Mouse (Mus musculus) embryonic facial prominence, embryonic 10.5 days (tissue): ENCODE data around the gene Hsdl1. TPM values are rescaled to one million over a fixed set of nuclear protein-coding genes. Genes with fewer than 3 reads are reported as not detected.

Source experiments
- DNase-seq: peaks from one replicate; pipeline ENCODE4 v3.0.0-alpha.2; 2017; ENCODE audit warnings: low spot score
- H3K27ac ChIP-seq: fragments of 300-500 bp; sonication (generic); replicated peaks from 2 replicates; pipeline ENCODE4 v1.5.1; 2016; ENCODE audit warnings: mild to moderate bottlenecking
- H3K27me3 ChIP-seq: fragments of 300-500 bp; sonication (generic); replicated peaks from 2 replicates; pipeline ENCODE4 v1.6.1; 2016; ENCODE audit warnings: low read depth, mild to moderate bottlenecking; ENCODE audit not compliant: poor library complexity, severe bottlenecking
- H3K36me3 ChIP-seq: fragments of 300-500 bp; sonication (generic); replicated peaks from 2 replicates; pipeline ENCODE4 v1.6.1; 2016; ENCODE audit warnings: mild to moderate bottlenecking, moderate library complexity
- H3K4me1 ChIP-seq: fragments of 300-500 bp; sonication (generic); 2 replicates; pipeline ENCODE4 v1.6.1; 2016
- H3K4me3 ChIP-seq: fragments of 300-500 bp; sonication (generic); 2 replicates; pipeline ENCODE4 v1.5.1; 2016; ENCODE audit warnings: mild to moderate bottlenecking, moderate library complexity
- H3K9me3 ChIP-seq: fragments of 300-500 bp; sonication (generic); 2 replicates; pipeline ENCODE4 v1.6.1; 2016; ENCODE audit warnings: mild to moderate bottlenecking
- WGBS: fragments of 180-500 bp; shearing (Covaris S2); methylation state at CpG from one replicate; pipeline ENCODE4 v1.1.7; 2016; 5-methylcytosine and 5-hydroxymethylcytosine counted together
- polyA plus RNA-seq: library from polyadenylated mRNA; unstranded; fragments of >200 nt; fragmentation: Nextera tagmentation; extraction: Ambion mirVana; gene quantifications from 2 replicates; pipeline ENCODE4 v1.2.1, GENCODE M21; 2016

The Hsdl1 gene
- polyA plus RNA-seq, 1 experiment from 2014 or later = 42.0 TPM

DNA sequence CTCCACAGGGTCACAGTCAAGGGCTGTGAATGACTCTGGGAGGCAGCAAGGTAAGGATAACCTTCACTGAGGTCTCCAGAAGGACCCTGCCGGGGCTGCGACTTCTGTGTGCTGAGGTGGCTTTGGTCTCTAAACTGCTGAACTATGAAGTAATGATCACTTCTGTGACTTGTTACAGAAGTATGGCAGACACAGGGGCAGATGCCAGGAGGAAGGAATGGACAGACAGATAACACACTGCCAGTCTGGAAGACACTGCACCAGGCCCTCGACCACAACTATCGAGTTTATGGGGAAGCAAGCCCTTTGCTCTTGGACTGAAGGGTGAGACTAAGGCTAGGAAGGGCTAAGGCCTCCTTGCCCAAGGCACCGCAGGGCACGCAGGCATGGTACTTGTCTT lies 3.8 kb downstream of the Hsdl1 start:
- no peak overlapping the region for H3K4me3 ChIP-seq
- H3K4me1 ChIP-seq = peaks cover 35% of the 10 kb centered on the region
- no peaks in the 10 kb centered on the region for H3K9me3 ChIP-seq
- no peak for DNase-seq
- no peak overlapping the region for H3K27ac ChIP-seq
- peaks cover 34% of the 10 kb centered on the region for H3K27me3 ChIP-seq
- WGBS = 88% methylated on average over 6 of the region's 6 CpGs
- H3K36me3 ChIP-seq = peaks cover 17% of the 10 kb centered on the region

DNA sequence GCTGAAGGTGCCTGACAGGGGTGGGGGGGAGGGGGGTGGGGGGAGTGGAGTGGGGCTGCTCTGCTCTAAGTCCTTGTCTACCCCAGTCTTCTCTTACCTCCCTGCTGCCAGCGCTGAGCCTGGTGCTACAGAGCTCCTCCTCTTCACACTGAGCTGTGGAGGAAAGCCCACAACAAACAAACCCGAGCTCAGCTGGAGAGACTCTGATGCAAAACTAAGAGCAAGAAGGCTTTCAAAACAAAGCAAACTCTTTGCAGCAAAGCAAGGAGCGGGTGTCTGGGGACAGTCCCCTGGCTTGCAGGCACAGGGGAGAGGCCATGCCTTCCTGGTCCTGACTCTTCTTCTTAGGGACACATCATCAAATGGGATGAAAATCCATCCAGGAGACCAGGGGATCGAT lies 5.1 kb downstream of the Hsdl1 start:
- H3K27ac ChIP-seq = no peak overlapping the region
- 30% methylated on average over 4 of the region's 4 CpGs for WGBS
- DNase-seq = no peak
- H3K36me3 ChIP-seq = peaks cover 30% of the 10 kb centered on the region
- H3K9me3 ChIP-seq = no peaks in the 10 kb centered on the region
- peaks cover 26% of the 10 kb centered on the region for H3K27me3 ChIP-seq
- no peak overlapping the region for H3K4me3 ChIP-seq
- peaks cover 28% of the 10 kb centered on the region for H3K4me1 ChIP-seq

DNA sequence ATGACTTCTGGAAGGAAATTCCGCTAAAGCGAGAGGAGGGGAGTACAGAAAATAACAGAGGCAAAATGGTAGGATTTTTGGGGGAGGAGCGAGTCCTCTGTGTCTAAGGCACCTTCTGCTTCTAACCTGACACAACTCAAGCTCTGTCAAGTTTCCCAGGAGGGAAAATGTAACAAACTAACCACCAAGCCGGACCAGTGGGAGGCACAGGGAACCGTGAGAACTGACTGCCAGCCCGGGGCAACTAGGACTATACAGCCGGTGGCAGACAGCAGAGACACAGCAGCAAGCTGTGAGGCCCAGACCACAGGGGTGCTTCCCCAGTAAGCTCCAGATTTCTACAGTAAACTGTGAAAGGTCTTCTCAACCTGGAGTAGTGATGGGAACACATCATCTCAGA lies 6.0 kb downstream of the Hsdl1 start:
- Histone ChIP-seq H3K9me3 (no peaks in the 10 kb centered on the region), H3K27me3 (peaks cover 18% of the 10 kb centered on the region), H3K4me1 (peaks cover 19% of the 10 kb centered on the region), H3K27ac (no peak overlapping the region), H3K36me3 (peaks cover 39% of the 10 kb centered on the region), H3K4me3 (no peak overlapping the region)
- 60% methylated on average over 7 of the region's 7 CpGs for WGBS
- no peak for DNase-seq

DNA sequence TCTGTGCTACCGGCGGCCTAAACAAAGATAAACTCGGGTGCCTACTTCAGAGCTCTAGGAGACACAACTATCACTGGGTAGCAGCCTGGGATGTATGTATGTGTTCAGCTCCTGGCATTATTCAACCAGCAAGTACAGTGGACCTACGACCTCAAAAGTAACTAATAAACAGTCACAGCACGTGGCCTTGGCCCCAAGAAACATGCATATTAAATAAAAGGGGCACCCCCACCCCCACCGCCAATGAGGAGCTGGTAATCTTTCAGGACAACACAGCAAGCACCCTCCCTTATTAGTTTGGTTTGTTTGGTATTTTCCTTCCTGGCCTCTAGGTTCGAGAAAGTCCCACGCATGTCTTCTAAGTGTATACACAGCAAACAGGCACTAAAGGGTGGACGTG lies 6.7 kb downstream of the Hsdl1 start:
- Histone ChIP-seq H3K9me3 (no peaks in the 10 kb centered on the region), H3K36me3 (peaks cover 46% of the 10 kb centered on the region), H3K27me3 (peaks cover 11% of the 10 kb centered on the region), H3K27ac (no peak overlapping the region), H3K4me1 (peaks cover 12% of the 10 kb centered on the region), H3K4me3 (no peak overlapping the region)
- no peak for DNase-seq
- 90% methylated on average over 9 of the region's 9 CpGs for WGBS

DNA sequence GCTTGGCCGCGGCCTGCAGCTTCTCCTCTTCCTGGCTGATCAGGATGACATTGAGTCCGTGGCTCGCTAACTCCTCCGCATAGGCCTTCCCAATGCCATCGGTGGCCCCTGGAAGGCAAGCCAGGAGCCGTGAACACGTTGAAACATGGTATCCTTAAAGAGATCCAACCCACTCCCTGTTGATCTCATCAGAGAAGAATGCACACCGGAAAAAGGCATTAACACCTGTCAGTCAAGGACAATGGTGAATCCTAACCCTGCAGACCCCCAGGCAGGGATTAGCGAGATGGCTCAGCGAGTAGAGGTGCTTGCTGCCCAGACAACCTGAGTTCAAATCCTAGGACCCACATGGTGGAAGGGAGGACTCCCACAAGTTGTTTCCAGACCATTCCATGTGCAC lies 8.6 kb downstream of the Hsdl1 start:
- Histone ChIP-seq H3K27ac (no peak overlapping the region), H3K4me1 (peaks cover 10% of the 10 kb centered on the region), H3K9me3 (no peaks in the 10 kb centered on the region), H3K36me3 (peaks cover 63% of the 10 kb centered on the region), H3K27me3 (no peaks in the 10 kb centered on the region), H3K4me3 (no peak overlapping the region)
- DNase-seq = no peak
- 79% methylated on average over 11 of the region's 11 CpGs for WGBS

DNA sequence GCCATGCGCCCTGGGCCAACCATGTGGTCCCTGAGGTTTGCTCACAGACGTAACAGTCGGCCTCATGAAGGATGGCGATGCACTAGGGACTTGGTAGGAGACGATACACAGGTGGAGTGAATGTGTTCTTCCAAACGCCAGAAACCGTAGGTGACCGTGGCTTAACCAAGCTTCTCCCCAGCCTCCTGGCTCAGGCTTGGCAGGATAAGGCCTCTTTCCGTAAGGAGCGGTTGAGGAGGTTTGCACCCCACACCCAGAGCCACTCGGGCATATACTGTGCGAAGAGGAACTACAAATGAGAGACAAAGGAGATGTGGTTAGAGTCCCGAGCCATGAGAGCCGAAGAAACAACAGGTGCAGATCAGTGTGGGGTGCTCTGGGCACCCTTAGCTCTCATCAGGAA lies 11.1 kb downstream of the Hsdl1 start:
- peaks cover 5% of the 10 kb centered on the region; the same call in 1 of the 2 replicates for H3K4me1 ChIP-seq
- H3K27me3 ChIP-seq = no peaks in the 10 kb centered on the region
- H3K9me3 ChIP-seq = no peaks in the 10 kb centered on the region
- H3K4me3 ChIP-seq = no peak overlapping the region
- DNase-seq = no peak
- 93% methylated on average over 14 of the region's 14 CpGs for WGBS
- H3K27ac ChIP-seq = no peak overlapping the region
- H3K36me3 ChIP-seq = peaks cover 63% of the 10 kb centered on the region

DNA sequence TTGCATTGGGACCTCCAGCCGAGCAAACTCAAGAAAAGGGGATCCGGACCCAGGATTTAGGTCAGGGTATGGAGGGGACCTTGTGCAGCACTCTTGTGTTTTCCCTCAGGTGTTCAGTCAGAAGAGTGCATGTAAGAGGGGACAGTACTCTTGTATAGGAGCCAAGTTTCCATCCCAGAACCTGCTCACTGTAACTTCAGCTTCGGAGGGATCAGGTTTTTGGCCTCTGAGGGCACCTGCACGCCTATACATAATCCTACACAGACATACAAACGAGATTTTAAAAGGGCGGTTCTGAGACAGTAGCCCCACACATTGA lies 15.6 kb downstream of the Hsdl1 start:
- 90% methylated on average over 6 of the region's 6 CpGs for WGBS

DNA sequence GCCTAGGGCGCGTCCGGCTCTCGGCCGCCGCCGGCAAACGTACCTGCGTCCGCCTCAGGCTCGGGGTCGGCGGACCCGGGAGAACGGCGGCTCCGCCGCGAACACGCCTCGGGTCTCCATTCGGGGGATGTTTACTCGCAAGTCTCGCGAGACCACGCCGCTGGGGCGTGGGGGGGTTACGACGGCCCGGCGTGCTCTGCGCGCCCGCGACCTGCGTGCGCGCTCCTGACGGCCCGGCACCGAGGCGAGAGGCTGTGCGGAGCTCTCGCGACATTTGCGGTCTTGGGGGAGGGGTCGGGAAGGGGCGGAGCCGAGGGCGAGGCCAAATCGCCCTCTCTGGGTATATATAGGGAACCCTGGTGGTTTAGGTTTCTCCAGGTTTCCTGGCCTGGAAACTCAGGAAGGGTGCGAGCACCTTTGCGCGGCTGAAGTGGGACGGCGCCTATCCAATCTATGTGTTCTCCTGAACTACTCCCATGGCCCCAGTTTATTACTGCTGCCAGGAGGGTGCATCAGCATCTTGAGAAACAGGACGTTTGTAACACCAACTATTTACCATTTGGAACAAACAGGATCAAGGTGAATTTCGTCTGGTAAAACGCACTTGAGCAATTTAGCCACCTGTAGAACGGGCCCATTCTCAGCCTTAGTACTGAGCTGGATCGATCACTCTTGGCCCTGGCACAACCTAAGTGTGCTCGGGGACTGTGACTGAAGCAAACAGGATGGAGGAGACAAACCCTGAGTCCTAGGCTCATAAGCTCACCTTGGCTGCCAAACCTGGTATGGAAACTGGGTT lies 16.2 kb downstream of the Hsdl1 start, which contains the start of gene Mbtps1:
TSS of gene Mbtps1 (minus strand) at position 133 of the 799 bp plus-strand sequence.
- Histone ChIP-seq H3K36me3 (peaks cover 33% of the 10 kb centered on the region), H3K4me1 (peaks cover 20% of the 10 kb centered on the region), H3K4me3 (peak within 1 kb of the TSS; percentile 73), H3K27ac (peak within 1 kb of the TSS; percentile 93), H3K9me3 (no peaks in the 10 kb centered on the region), H3K27me3 (no peaks in the 10 kb centered on the region)
- DNase-seq = peak; percentile 99
- 6% methylated on average over 63 of the region's 63 CpGs for WGBS

More for the DNA sequence above, 15.6 kb downstream of the Hsdl1 start:
- H3K4me3 ChIP-seq = peak overlapping the region; percentile 73
- H3K4me1 ChIP-seq = peaks cover 20% of the 10 kb centered on the region
- no peak for DNase-seq
- H3K27ac ChIP-seq = peak overlapping the region; percentile 93
- H3K36me3 ChIP-seq = peaks cover 37% of the 10 kb centered on the region
- H3K27me3 ChIP-seq = no peaks in the 10 kb centered on the region
- H3K9me3 ChIP-seq = no peaks in the 10 kb centered on the region

DNA sequence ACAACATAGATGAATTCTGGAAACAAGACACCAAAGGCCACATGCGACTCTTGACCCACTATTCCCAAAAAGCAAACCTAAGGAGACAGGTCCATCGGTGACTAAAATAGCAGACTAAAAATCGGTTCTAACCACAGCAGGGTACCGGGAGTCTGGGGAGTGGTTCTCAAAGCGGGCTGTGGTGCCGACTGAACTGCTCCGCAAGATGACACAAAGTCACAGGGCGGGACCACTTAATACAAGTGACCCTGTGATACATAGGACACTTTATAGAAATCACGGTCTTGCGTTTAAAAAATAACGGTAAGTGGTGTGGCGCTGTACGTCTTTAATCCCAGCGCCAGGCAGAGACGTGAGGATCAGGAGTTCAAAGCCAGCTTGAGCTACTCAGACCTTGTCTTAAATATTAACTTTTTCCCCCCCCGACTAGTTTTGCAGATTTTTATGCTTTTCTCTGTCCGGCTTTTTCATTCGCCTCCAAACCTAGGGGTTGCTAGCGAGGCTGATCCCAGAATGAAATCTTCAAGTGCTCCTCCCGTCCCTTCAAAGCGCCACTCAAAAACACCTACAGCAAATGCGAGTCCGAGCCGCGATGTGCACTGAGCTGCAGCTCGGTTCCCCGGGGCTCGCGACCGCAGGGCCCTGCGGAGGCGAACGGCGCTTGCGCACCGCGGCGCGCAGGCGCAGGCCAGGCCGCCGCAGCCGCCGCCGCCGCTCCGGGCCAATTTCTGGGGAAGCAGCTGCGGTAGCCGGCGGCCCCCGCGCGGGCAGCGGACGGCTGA lies 17.0 kb downstream of the Hsdl1 start:
- Histone ChIP-seq H3K4me3 (peak overlapping the region; percentile 73), H3K9me3 (no peaks in the 10 kb centered on the region), H3K4me1 (peaks cover 20% of the 10 kb centered on the region), H3K27me3 (no peaks in the 10 kb centered on the region), H3K36me3 (peaks cover 25% of the 10 kb centered on the region), H3K27ac (peak overlapping the region; percentile 93)
- 1% methylated on average over 55 of the region's 55 CpGs for WGBS
- no peak for DNase-seq

DNA sequence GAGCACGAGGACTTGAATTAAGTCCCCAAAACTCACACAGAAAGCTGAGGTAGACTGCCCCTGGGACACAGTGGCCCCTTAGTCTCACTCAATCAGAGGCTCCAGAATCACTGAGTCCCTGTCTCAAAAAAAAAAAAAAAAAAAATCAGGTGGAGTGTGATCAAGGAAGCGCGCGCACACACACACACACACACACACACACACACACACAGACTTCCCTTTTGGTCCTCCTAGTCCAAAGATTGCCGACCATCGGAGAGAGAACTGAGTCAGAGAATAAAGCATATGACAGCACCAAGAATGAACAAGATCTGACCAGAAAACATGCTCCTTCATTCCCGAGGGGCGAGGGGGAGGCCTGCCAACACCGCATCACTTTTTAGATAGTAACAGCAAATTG lies 17.9 kb downstream of the Hsdl1 start:
- no peak overlapping the region for H3K27ac ChIP-seq
- H3K4me1 ChIP-seq = peaks cover 20% of the 10 kb centered on the region
- WGBS = 89% methylated on average over 9 of the region's 9 CpGs
- H3K36me3 ChIP-seq = peaks cover 17% of the 10 kb centered on the region
- peak overlapping the region; percentile 73 for H3K4me3 ChIP-seq
- no peaks in the 10 kb centered on the region for H3K9me3 ChIP-seq
- no peak for DNase-seq
- H3K27me3 ChIP-seq = no peaks in the 10 kb centered on the region

DNA sequence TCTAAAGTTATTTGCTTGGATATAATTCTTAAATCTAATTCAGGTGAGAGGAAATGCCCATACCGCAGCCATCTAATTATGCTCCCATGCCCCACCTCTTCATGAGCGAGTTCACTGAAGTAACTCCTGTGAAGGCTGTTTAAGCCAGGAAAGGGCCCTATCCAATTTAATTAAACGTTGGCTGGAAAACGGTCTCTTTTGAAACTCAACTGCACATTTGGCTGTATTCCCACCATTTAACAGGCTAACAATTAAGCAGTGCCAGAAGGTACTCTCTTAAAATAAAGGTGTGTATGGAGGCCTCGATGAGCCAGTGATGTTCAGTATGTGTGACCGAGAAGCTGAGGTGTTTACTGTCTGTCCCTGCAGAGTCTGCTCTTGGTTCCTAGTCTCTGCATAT lies 19.1 kb downstream of the Hsdl1 start:
- Histone ChIP-seq H3K4me1 (peaks cover 20% of the 10 kb centered on the region), H3K4me3 (no peak overlapping the region), H3K36me3 (peaks cover 11% of the 10 kb centered on the region), H3K27me3 (no peaks in the 10 kb centered on the region), H3K27ac (no peak overlapping the region), H3K9me3 (no peaks in the 10 kb centered on the region)
- WGBS = 94% methylated on average over 6 of the region's 6 CpGs
- DNase-seq = no peak

DNA sequence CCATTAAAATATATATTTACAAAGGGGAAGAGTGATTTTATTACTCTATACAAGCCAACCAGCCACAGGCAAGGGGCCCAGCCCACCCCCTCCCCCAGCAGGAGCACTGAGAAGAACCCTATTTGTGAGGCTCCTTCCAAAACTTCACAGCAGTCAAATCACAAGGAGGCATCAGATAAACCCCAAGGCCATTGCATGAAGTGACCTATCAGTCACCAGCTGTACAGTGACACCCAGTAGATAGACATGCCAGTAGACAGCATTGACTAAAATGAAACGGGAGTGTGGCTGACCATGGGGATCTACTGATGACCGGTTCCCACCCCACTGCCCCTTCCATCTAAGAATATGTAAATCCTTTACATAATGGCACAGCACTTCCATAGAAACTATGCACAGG lies 22.0 kb downstream of the Hsdl1 start:
- no peaks in the 10 kb centered on the region for H3K9me3 ChIP-seq
- H3K4me1 ChIP-seq = peaks cover 14% of the 10 kb centered on the region
- no peak for DNase-seq
- H3K27ac ChIP-seq = no peak overlapping the region
- H3K27me3 ChIP-seq = no peaks in the 10 kb centered on the region
- no peak overlapping the region for H3K4me3 ChIP-seq
- peaks cover 25% of the 10 kb centered on the region for H3K36me3 ChIP-seq
- WGBS = 84% methylated on average over 2 of the region's 2 CpGs
